Mouse (Mus musculus) splenic B cell, adult 2 months (primary cell): Measurements from ENCODE around the gene Slc5a10.
"Not testable (repeated sequence)": the region's sequence is repeated elsewhere in the genome, so short reads cannot be mapped to it uniquely, and the experiment has no call there.

Experiments
- DNase-seq: peaks from one replicate; pipeline ENCODE4 v3.0.0-alpha.2; 2011; ENCODE audit warnings: low read depth, low spot score
- H3K27me3 ChIP-seq: 2 replicates; pipeline ENCODE4 v1.6.1; 2012; ENCODE audit warnings: mild to moderate bottlenecking, low read length, moderate library complexity, mixed read lengths; ENCODE audit not compliant: control insufficient read depth, poor library complexity, insufficient read depth, severe bottlenecking
- H3K36me3 ChIP-seq: 2 replicates; pipeline ENCODE4 v1.6.1; 2012; ENCODE audit warnings: mild to moderate bottlenecking, low read length, moderate library complexity, mixed read lengths; ENCODE audit not compliant: control insufficient read depth, poor library complexity, insufficient read depth, severe bottlenecking

Gene Slc5a10

DNA sequence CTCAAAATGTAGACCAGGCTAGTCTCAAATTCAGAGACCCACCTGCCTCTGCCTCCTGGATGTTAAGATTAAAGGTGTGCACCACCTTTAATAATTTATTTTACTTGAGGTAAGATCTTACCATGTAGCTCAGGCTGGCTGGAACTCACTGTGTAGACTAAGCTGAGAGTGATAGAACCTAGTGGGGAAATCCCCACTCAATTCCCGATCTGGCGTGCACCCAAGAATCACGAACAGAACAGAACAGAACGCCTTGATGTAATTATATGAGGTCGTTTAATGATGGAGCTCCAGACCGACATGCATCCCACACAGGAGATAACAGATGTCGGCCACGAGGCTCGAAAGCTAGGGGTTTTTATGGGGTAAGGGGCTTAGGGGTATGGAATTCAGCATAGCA, 80.0 kb downstream of the Slc5a10 start:
- not testable (repeated sequence) for H3K27me3 ChIP-seq, DNase-seq, H3K36me3 ChIP-seq

DNA sequence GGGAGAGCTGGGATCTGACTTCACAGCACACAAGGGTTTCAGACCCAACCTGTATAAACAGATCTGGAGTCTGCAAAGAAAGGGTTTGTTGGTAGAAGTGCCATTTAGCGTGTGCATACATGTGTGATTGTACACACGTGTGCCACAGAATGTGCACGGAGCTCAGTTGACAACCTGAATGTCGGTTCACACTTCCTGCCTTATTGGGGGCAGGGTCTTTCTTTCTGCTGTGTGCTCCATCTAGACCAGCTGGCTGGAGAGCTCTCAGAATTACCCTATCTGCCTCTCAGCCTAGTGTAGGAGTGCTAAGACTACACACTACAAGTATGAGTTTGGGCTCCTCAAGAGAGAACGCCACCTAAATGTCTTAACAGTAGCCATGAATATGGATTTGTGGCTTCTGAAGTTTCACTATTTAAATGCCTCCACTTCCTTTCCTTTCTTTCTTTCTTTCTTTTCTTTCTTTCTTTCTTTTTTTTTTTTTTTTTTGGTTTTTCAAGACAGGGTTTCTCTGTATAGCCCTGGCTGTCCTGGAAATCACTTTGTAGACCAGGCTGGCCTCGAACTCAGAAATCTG, 80.9 kb downstream of the Slc5a10 start:
- DNase-seq = no peak
- no peaks in the 10 kb centered on the region for H3K27me3 ChIP-seq

DNA sequence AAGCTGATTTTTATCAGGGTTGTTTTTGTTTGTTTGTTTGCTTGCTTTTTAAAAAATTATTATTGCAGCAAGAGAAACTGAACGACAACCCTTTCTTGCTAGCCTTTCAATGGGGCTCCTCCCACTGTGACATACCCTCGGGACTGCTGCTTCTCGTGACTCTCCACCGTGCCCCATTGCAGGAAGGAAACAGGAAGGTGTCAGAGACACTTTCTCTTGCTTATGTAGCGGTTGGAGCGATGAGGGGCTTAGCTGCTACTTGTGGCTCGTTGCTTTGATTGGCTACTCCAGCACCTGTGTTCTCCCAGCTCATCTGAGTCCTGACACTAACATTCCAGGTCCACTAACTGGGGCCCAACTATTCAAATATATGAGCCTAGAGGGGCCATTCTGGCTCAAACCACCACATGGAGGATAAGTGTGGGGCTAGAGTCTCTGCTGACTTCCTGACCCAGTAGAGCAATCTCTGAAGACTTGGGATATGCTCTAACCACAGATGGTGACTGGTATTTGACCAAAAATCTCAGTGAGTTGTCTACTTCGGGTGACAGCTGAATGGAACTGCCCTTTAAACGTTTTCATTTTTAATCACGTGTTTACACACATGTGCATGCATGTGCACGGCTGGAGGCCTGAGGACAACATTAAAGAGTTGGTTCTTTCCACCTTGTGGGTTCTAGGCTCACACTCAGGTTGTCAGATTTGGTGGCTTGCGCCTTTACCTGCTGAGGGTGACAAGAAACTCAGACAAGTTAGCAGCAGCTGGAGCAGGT, 81.7 kb downstream of the Slc5a10 start:
- Histone ChIP-seq H3K36me3 (no peaks in the 10 kb centered on the region), H3K27me3 (no peaks in the 10 kb centered on the region)
- peak; percentile 91 for DNase-seq

More for the DNA sequence above, 80.9 kb downstream of the Slc5a10 start:
- no peaks in the 10 kb centered on the region for H3K36me3 ChIP-seq

DNA sequence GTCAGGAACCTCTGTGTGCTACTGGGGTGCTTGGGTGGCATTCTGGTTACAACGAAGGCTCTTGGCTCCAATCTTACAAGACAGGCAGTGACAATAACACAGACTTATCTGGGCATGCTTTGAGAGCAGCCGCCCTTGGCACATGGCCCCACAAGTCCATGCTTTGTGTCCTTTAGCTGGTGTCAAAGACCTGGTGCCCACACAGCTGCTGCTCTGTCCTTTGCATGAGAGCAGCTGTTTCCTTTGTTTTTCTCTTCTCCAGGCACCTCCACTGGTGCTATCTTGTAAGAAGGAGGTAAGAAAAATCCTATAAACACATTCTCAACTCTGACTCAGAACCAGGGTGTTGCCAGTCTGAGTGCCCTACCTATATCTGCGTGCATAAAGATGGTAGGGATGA, 82.8 kb downstream of the Slc5a10 start:
- Histone ChIP-seq H3K36me3 (no peaks in the 10 kb centered on the region), H3K27me3 (no peaks in the 10 kb centered on the region)
- no peak for DNase-seq

DNA sequence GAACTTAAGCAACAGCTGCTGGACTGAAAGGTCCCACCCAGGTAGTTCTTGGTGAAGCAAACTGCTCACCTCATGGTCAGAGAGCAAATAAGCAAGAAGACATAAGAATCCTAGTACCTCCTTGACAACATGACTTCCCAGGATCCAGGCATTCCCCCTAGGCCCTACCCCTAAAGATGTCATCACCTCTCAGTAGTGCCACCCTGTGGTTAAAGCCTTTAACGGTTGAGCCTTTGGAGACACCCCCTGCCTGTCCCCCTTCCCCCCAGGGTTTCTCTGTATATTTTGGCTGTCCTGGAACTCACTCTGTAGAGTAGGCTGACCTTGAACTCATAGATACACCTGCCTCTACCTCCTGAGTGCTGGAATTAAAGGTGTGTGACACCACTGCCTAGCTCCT, 83.2 kb downstream of the Slc5a10 start:
- Histone ChIP-seq H3K27me3 (no peaks in the 10 kb centered on the region), H3K36me3 (no peaks in the 10 kb centered on the region)
- DNase-seq = no peak

DNA sequence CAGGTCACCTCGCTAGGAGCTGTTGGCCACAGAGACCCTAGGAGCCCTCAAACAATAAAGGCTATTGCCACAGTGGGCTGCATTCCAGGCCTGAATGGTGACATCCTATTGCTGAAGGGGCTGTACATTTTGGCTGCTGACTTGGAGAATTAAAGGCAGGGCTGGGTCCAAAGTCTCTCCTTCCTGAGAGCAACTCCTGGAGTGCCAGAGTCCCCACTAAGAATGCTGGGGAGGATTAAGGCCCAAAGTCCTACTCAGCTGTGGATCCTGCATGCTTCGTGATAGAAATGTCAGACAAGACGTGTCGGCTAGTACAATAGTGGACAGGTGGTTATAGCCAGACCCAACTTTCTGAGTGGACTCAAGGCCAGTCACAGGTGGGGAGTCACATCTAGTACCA, 84.3 kb downstream of the Slc5a10 start:
- H3K36me3 ChIP-seq, H3K27me3 ChIP-seq, DNase-seq: not testable (repeated sequence)

DNA sequence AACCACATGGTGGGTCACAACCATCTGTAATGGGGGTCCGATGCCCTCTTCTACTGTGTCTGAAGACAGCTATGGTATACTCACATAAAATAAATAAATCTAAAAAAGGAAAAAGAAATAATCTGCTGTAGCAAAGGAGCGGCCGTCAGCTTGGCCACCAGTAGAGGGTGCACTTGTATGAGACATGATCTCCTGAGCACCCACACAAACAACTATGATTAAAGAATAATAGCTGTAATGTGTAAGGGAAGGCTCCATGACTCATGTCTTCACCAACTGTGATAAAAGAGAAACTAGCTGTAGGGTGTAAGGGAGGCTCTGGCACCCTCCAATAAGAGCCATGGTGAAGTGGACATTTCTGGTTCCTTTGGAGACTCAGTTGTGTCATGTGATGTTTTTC, 91.0 kb downstream of the Slc5a10 start:
- Histone ChIP-seq H3K27me3 (no peaks in the 10 kb centered on the region), H3K36me3 (no peaks in the 10 kb centered on the region)
- peak; percentile 82 for DNase-seq

DNA sequence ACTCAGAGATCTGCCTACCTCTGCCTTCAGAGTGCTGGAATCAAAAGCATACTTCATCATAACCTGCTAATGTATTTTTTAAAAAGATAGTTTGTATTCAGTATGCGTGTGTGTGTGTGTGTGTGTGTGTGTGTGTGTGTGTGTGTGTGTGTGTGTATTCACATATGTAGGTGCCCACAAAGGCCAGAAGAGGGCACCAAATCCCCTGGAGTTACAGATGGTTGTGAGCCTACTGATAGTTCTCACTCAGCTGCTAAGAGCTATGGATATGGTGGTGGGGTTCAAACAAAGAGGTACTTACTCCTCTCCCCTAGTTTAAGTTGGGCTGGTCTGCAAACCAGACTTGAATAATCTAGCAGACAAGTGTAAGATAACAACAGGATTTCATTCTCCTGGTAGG, 94.1 kb downstream of the Slc5a10 start:
- DNase-seq = no peak
- Histone ChIP-seq H3K36me3 (no peaks in the 10 kb centered on the region), H3K27me3 (no peaks in the 10 kb centered on the region)

DNA sequence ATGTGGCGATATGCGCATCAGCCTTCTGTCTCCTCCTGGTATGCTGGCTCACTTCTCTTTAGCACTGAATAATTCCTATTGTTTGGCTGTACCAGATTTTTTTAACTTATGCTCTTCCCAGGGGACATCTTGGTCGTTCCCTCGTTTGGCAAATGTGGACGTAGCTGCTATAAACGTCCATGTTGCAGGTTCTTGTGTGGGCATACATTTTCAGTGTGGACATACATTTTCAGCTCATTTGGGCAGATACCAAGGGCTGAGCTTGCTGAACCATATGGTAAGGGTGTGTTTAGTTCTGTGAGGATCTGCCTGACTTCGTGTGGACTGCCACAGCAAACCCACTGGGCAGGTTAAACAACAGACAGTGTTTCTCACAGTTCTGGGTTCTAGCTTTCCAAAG, 95.5 kb downstream of the Slc5a10 start:
- Histone ChIP-seq H3K36me3 (no peaks in the 10 kb centered on the region), H3K27me3 (no peaks in the 10 kb centered on the region)
- no peak for DNase-seq
